Mouse (Mus musculus) olfactory bulb, adult 2 months (tissue): ENCODE data around the gene Ednra. TPM values are rescaled to one million over a fixed set of nuclear protein-coding genes. Genes with fewer than 3 reads are reported as not detected.
"Not testable (repeated sequence)": the region's sequence is repeated elsewhere in the genome, so short reads cannot be mapped to it uniquely, and the experiment has no call there.

Source experiments
- H3K27ac ChIP-seq: fragments of 200-500 bp; 2 replicates; pipeline ENCODE4 v1.5.1; 2012; ENCODE audit warnings: low read depth, low read length; ENCODE audit not compliant: insufficient read depth
- H3K4me1 ChIP-seq: fragments of 200-500 bp; 2 replicates; pipeline ENCODE4 v1.6.1; 2012; ENCODE audit warnings: low read length; ENCODE audit not compliant: control insufficient read depth, insufficient read depth
- H3K4me3 ChIP-seq: fragments of 200-500 bp; 2 replicates; pipeline ENCODE4 v1.5.1; 2012; ENCODE audit warnings: mild to moderate bottlenecking, low read depth, low read length, moderate library complexity; ENCODE audit not compliant: insufficient read depth
- CTCF ChIP-seq: fragments of 200-500 bp; IDR thresholded peaks from 2 replicates; pipeline ENCODE4 v1.5.1; 2012; ENCODE audit warnings: low read depth, mild to moderate bottlenecking, low read length, moderate library complexity; ENCODE audit not compliant: insufficient read depth
- POLR2A ChIP-seq: fragments of 200-500 bp; IDR thresholded peaks from 2 replicates; pipeline ENCODE4 v1.6.1; 2012; ENCODE audit warnings: mild to moderate bottlenecking, low read depth, low read length, moderate library complexity; ENCODE audit not compliant: insufficient read depth
- WGBS: fragments of 180-500 bp; shearing (Covaris S2); methylation state at CpG from one replicate; pipeline ENCODE4 v1.1.7; 2018; 5-methylcytosine and 5-hydroxymethylcytosine counted together
- polyA plus RNA-seq: library from polyadenylated mRNA; stranded (reverse); fragments of >200 nt; gene quantifications from 2 replicates; pipeline ENCODE4 v1.2.4, GENCODE M21; 2012; ENCODE audit warnings: low replicate concordance; ENCODE audit not compliant: missing spikeins, insufficient read depth, insufficient read length

Gene Ednra
- polyA plus RNA-seq, 1 experiment: not detected

- no peaks in the 10 kb centered on the region for H3K4me1 ChIP-seq
- no peak overlapping the region for H3K27ac ChIP-seq
- no peak overlapping the region for H3K4me3 ChIP-seq
- TF ChIP-seq POLR2A: no peak
- TF ChIP-seq CTCF: no peak
- 48% methylated on average over 5 of the region's 5 CpGs for WGBS
Measured at GRCm38 (mm10) chr8:77695486-77696058, 28.7 kb downstream of the Ednra start.

GRCm38 (mm10) chr8:77695070-77695469 is 29.2 kb downstream of the Ednra start:
- Histone ChIP-seq H3K4me1 (no peaks in the 10 kb centered on the region), H3K27ac (no peak overlapping the region), H3K4me3 (no peak overlapping the region)
- WGBS: 89% methylated on average over 3 of the region's 3 CpGs
- TF ChIP-seq POLR2A (no peak), CTCF (no peak)

GRCm38 (mm10) chr8:77694588-77694987 is 29.7 kb downstream of the Ednra start:
- TF ChIP-seq POLR2A (no peak), CTCF (no peak)
- Histone ChIP-seq H3K4me1 (no peaks in the 10 kb centered on the region), H3K4me3 (no peak overlapping the region), H3K27ac (no peak overlapping the region)
- 96% methylated on average over 4 of the region's 4 CpGs for whole genome bisulfite sequencing

GRCm38 (mm10) chr8:77689421-77690059 is 34.7 kb downstream of the Ednra start:
- H3K27ac ChIP-seq, H3K4me3 ChIP-seq, H3K4me1 ChIP-seq: not testable (repeated sequence)
- WGBS: 90% methylated on average over 7 of the region's 7 CpGs

GRCm38 (mm10) chr8:77688978-77689377 is 35.3 kb downstream of the Ednra start:
- no peak overlapping the region for H3K27ac ChIP-seq
- no peak overlapping the region for H3K4me3 ChIP-seq
- H3K4me1 ChIP-seq: no peaks in the 10 kb centered on the region
- TF ChIP-seq CTCF: no peak
- no peak for TF ChIP-seq POLR2A
- 78% methylated on average over 5 of the region's 5 CpGs for WGBS

GRCm38 (mm10) chr8:77684372-77684771 is 39.9 kb downstream of the Ednra start:
- Histone ChIP-seq H3K27ac (no peak overlapping the region), H3K4me3 (no peak overlapping the region), H3K4me1 (0 out of 2 replicates have a peak, but pooled peaks cover 2% of the 10 kb centered on the region)
- WGBS: 95% methylated on average over 6 of the region's 6 CpGs
- no peak for TF ChIP-seq CTCF
- no peak for TF ChIP-seq POLR2A

- TF ChIP-seq CTCF (no peak), POLR2A (no peak)
- Histone ChIP-seq H3K4me1 (0 out of 2 replicates have a peak, but pooled peaks cover 2% of the 10 kb centered on the region), H3K27ac (no peak overlapping the region), H3K4me3 (no peak overlapping the region)
- 87% methylated on average over 6 of the region's 6 CpGs for WGBS
Measured at GRCm38 (mm10) chr8:77683356-77684106, 40.7 kb downstream of the Ednra start.

GRCm38 (mm10) chr8:77682008-77682934 is 42.0 kb downstream of the Ednra start:
- no peak for TF ChIP-seq POLR2A
- TF ChIP-seq CTCF: no peak
- no peak overlapping the region for H3K4me3 ChIP-seq
- WGBS: 29% methylated on average over 15 of the region's 15 CpGs
- 0 out of 2 replicates have a peak, but pooled peaks cover 2% of the 10 kb centered on the region for H3K4me1 ChIP-seq
- no peak overlapping the region for H3K27ac ChIP-seq

GRCm38 (mm10) chr8:77672036-77672435 is 52.2 kb downstream of the Ednra start:
- WGBS: 92% methylated on average over 4 of the region's 4 CpGs
- Histone ChIP-seq H3K4me3 (no peak overlapping the region), H3K4me1 (no peaks in the 10 kb centered on the region), H3K27ac (no peak overlapping the region)
- TF ChIP-seq CTCF: no peak
- no peak for TF ChIP-seq POLR2A
